Mouse (Mus musculus): ENCODE results near the gene Plp2. TPM values are rescaled to one million over a fixed set of nuclear protein-coding genes. Genes with fewer than 3 reads are reported as not detected.
"Not testable (repeated sequence)": the region's sequence is repeated elsewhere in the genome, so short reads cannot be mapped to it uniquely, and the experiment has no call there.

Plp2 gene
- 185 and 188 TPM in 2 replicates for polyA plus RNA-seq (2014; fragmentation: Nextera tagmentation; extraction: Ambion mirVana)

DNA sequence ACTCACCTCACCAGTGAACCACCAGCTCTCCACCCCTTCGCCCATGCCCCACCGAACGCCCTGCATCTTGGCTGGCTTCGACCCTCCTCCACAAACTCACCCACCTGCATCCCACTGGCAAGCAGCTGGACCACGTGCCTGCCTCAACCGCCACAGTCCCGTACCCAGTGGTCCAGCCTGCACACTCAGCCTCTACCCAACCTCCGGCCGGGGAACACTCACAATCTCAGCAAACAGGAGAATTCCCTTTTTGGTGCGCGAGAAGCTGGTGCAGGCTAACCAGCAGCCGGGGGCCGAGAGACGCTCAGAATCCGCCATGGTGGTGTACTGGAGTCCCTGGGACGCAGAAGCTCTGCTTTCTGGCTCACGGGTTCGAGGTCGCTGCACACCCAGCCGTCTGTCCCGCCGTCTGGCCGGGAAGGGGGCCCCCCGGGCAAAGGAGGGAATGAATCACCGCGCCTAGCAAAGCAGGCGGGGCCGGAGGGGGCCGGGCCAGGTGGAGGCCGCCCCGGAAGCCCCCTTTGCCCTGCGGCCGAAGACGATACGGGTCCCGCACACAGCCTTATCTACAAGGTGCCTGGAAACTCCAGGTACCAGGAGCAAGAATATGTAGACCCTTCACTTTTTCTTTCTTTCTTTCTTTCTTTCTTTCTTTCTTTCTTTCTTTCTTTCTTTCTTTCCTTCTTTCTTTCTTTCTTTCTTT, at the start of gene Plp2:
Gene Plp2, minus strand, starts transcription at position 470 of the 703 bp plus-strand sequence.
- peak; percentile 48 for DNase-seq
- peaks cover 14% of the 10 kb centered on the region for H3K36me3 ChIP-seq (ENCODE audit: insufficient read depth)
- peak within 1 kb of the TSS; percentile 49 for H3K4me3 ChIP-seq (ENCODE audit: low read depth, low read length)
- H3K27me3 ChIP-seq (ENCODE audit: insufficient read depth, low read length), result no peaks in the 10 kb centered on the region
- no peaks in the 10 kb centered on the region for H3K4me1 ChIP-seq (ENCODE audit: insufficient read depth)
- WGBS, result 9% methylated on average over 35 of the region's 36 CpGs
- H3K9me3 ChIP-seq (ENCODE audit: low read depth, low read length), result no peaks in the 10 kb centered on the region
- peak within 1 kb of the TSS; percentile 62 for H3K9ac ChIP-seq
- peak within 1 kb of the TSS; percentile 81 for H3K27ac ChIP-seq (ENCODE audit: low read depth)
- H3K4me2 ChIP-seq, result peak within 1 kb of the TSS; percentile 57
- ATAC-seq (ENCODE audit: insufficient read depth), result peak; percentile 54
- TF ChIP-seq CTCF (IDR thresholded peaks at IDR 0.05; ENCODE audit: low read depth), result no peak

DNA sequence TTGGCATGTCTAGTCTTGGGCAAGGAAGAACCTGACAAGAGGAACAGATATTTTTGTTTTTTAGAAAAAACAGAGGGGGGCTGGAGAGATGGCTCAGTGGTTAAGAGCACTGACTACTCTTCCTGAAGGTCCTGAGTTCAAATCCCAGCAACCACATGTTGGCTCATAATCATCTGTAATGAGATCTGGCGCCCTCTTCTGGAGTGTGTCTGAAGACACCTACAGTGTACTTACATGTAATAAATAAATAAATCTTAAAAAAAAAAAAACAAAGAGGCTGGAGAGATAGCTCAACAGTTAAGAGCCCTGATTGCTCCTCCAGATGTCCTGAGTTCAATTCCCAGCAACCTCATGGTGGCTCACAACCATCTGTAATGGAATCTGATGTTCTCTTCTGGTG, 44.9 kb upstream of the Plp2 start:
- not testable (repeated sequence) for ATAC-seq (ENCODE audit: insufficient read depth); H3K9me3 ChIP-seq (ENCODE audit: low read depth, low read length); H3K36me3 ChIP-seq (ENCODE audit: insufficient read depth); DNase-seq; H3K9ac ChIP-seq; H3K27me3 ChIP-seq (ENCODE audit: insufficient read depth, low read length); H3K4me2 ChIP-seq; H3K4me3 ChIP-seq (ENCODE audit: low read depth, low read length); H3K27ac ChIP-seq (ENCODE audit: low read depth); H3K4me1 ChIP-seq (ENCODE audit: insufficient read depth)
- 50% methylated on average over 1 of the region's 1 CpGs for WGBS

DNA sequence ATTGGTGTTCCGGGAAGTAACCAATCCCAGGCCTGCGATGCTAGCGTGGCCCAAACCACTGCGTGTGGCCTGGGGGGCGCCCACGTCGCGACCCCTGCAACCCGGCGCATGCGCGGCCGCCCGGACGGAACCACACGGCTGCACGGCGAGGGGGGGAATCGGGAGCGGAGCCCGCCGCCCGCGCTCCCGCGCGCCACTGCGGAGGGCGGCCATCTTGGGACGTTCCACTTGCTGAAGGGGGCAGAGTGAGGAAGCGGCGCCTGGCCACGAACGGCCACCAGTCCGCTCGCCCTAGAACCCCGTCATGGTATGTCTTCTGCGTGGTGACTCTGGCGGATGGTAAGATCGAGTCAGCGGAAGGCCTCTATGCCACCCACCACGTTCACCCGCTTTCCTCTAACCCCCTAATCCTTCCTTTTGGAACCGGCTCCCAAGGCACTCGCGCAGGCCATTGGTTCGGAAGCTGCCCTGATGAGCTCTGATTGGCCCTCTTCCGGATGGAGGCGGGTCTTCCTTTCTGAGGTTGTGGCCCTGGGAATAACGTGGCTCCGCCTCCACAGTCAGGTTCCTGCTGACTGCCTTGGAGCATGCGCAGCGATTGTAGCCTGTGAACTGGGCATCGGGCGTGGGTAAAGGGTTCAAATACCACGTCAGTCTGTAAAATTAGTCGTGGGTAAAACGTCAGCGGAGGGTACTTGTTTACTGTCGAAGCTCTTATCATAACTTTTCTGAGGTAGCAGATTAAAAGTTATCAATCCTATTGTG, 43.1 kb upstream of the Plp2 start, which contains the start of gene Wdr45:
Gene Wdr45, plus strand, starts transcription at position 199 of the 765 bp plus-strand sequence.
- ATAC-seq (ENCODE audit: insufficient read depth) (peak; percentile 97), DNase-seq (peak; percentile 95)

DNA sequence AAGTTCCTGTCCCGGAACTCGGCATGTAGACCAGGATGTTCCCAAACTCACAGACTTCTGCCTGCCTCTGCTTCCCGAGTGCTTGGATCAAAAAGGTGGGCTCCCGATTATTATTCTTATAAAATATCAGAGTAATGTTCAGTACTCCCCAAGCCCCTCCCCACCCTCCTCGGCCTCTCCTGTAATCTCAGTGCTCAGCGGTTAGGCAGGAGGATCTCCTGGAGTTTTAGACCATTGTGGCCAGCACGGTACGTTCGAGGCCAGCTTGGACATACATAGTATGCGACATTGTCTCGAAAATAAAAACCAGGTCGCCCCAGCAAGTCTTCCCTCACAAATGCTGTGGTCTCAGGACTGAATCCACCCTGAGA, 42.6 kb upstream of the Plp2 start:
- peak overlapping the region; percentile 61 for H3K4me2 ChIP-seq
- 15% methylated on average over 5 of the region's 12 CpGs for WGBS

More for the DNA sequence above, 43.1 kb upstream of the Plp2 start, which contains the start of gene Wdr45:
- H3K27me3 ChIP-seq (ENCODE audit: insufficient read depth, low read length); H3K9ac ChIP-seq; H3K9me3 ChIP-seq (ENCODE audit: low read depth, low read length); H3K4me1 ChIP-seq (ENCODE audit: insufficient read depth); H3K36me3 ChIP-seq (ENCODE audit: insufficient read depth): not testable (repeated sequence)
- 10% methylated on average over 34 of the region's 60 CpGs for WGBS
- peak within 1 kb of the TSS; percentile 61 for H3K4me2 ChIP-seq
- peak within 1 kb of the TSS; percentile 32 for H3K4me3 ChIP-seq (ENCODE audit: low read depth, low read length)
- H3K27ac ChIP-seq (ENCODE audit: low read depth), result 0 out of 2 replicates have a peak within 1 kb of the TSS, but pooled peaks have one; percentile 33

DNA sequence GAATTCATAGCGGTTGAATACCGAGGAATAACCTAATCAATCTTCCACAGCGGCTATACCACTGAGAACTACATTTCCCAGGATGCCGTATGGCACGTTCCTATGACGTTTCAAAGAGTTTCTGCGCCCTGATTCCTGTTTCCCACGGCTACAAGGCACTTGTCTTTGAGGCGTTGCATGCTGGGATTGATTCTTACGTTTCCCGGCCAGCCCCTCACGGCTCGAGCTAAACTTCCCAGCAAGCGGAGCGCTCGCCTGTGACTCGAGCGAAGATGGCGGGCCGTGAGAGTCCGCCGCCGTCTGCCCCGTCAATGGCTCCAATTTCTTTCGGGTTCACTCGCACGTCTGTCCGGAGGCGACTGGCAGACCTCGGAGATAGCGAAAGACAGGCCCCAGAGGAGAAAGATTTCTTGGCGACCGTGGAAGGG, 25.8 kb upstream of the Plp2 start, which contains the start of gene Gpkow:
Gene Gpkow, plus strand, starts transcription at position 178 of the 428 bp plus-strand sequence.
- TF ChIP-seq CTCF (IDR thresholded peaks at IDR 0.05; ENCODE audit: low read depth), result no peak
- Histone ChIP-seq H3K27ac (ENCODE audit: low read depth) (peak within 1 kb of the TSS; percentile 36; the same call in 1 of the 2 replicates), H3K9me3 (ENCODE audit: low read depth, low read length) (no peaks in the 10 kb centered on the region), H3K27me3 (ENCODE audit: insufficient read depth, low read length) (no peaks in the 10 kb centered on the region), H3K4me3 (ENCODE audit: low read depth, low read length) (peak within 1 kb of the TSS; percentile 56), H3K36me3 (ENCODE audit: insufficient read depth) (peaks cover 10% of the 10 kb centered on the region; the same call in 1 of the 2 replicates), H3K4me1 (ENCODE audit: insufficient read depth) (no peaks in the 10 kb centered on the region), H3K9ac (peak within 1 kb of the TSS; percentile 64), H3K4me2 (peak within 1 kb of the TSS; percentile 67)
- peak; percentile 94 for DNase-seq
- ATAC-seq (ENCODE audit: insufficient read depth), result peak; percentile 97
- 3% methylated on average over 33 of the region's 33 CpGs for WGBS

More for the DNA sequence above, 42.6 kb upstream of the Plp2 start:
- not testable (repeated sequence) for ATAC-seq (ENCODE audit: insufficient read depth); H3K27me3 ChIP-seq (ENCODE audit: insufficient read depth, low read length); H3K4me1 ChIP-seq (ENCODE audit: insufficient read depth); H3K36me3 ChIP-seq (ENCODE audit: insufficient read depth); DNase-seq; H3K9me3 ChIP-seq (ENCODE audit: low read depth, low read length); H3K9ac ChIP-seq
- peak overlapping the region; percentile 32 for H3K4me3 ChIP-seq (ENCODE audit: low read depth, low read length)
- H3K27ac ChIP-seq (ENCODE audit: low read depth), result 0 out of 2 replicates have a peak overlapping the region, but pooled peaks have one; percentile 33

DNA sequence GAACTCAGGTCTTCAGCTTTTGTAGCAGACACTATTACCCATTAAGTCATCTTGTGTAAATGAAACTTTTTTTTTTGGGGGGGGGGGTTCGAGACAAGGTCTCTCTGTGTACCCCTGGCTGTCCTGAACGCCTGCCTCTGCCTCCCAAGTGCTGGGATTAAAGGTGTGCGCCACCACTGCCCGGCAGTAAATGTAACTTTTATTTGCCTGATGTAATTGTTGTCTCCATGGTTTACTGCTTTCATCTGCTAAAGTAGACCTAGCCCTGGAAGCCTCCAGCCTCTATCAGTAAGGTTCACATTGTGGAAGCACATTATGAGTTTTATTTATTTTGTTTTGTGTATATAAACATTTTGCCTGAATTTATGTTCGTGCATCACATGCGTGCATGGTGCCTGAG, 25.3 kb upstream of the Plp2 start:
- DNase-seq (no peak), ATAC-seq (ENCODE audit: insufficient read depth) (peak; percentile 9; the same call in 1 of the 2 replicates)
- WGBS, result 44% methylated on average over 6 of the region's 6 CpGs
- Histone ChIP-seq H3K27ac (ENCODE audit: low read depth) (no peak overlapping the region), H3K27me3 (ENCODE audit: insufficient read depth, low read length) (no peaks in the 10 kb centered on the region), H3K4me2 (peak overlapping the region; percentile 45), H3K9me3 (ENCODE audit: low read depth, low read length) (no peaks in the 10 kb centered on the region), H3K4me1 (ENCODE audit: insufficient read depth) (no peaks in the 10 kb centered on the region), H3K4me3 (ENCODE audit: low read depth, low read length) (peak overlapping the region; percentile 56; the same call in 1 of the 2 replicates), H3K36me3 (ENCODE audit: insufficient read depth) (0 out of 2 replicates have a peak, but pooled peaks cover 7% of the 10 kb centered on the region), H3K9ac (no peak overlapping the region)
- TF ChIP-seq CTCF (IDR thresholded peaks at IDR 0.05; ENCODE audit: low read depth), result no peak

DNA sequence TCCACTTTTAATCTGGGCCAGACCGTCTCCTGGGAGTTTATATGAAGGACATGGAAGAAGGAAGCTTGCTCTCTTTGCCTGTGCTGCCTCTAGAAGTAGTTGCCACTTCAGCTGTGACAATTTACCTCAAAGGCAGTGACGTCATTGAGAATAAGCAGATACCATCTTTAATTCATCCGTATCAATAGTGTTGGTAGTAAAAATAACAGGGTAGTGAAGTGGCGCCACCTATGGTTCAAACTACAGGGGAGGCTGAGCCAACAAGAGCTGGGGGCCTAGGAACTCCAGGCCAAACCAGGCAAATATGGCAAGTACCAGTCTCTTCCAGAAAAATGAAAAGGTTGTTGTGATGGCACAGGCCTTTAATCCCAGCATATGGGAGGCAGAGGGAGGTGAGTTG, 21.7 kb upstream of the Plp2 start:
- DNase-seq (peak; percentile 46), ATAC-seq (ENCODE audit: insufficient read depth) (no peak)
- Histone ChIP-seq H3K27ac (ENCODE audit: low read depth) (no peak overlapping the region), H3K4me1 (ENCODE audit: insufficient read depth) (no peaks in the 10 kb centered on the region), H3K36me3 (ENCODE audit: insufficient read depth) (no peaks in the 10 kb centered on the region), H3K9me3 (ENCODE audit: low read depth, low read length) (no peaks in the 10 kb centered on the region), H3K4me3 (ENCODE audit: low read depth, low read length) (no peak overlapping the region), H3K27me3 (ENCODE audit: insufficient read depth, low read length) (no peaks in the 10 kb centered on the region), H3K9ac (no peak overlapping the region), H3K4me2 (no peak overlapping the region)
- 34% methylated on average over 4 of the region's 4 CpGs for WGBS
- peak; percentile 45 for TF ChIP-seq CTCF (IDR thresholded peaks at IDR 0.05; ENCODE audit: low read depth)
